Mouse (Mus musculus): ENCODE results near the gene Mkln1. TPM values are rescaled to one million over a fixed set of nuclear protein-coding genes. Genes with fewer than 3 reads are reported as not detected.
"Not testable (repeated sequence)": the region's sequence is repeated elsewhere in the genome, so short reads cannot be mapped to it uniquely, and the experiment has no call there.

Gene Mkln1
- polyA plus RNA-seq, 1 experiment from 2014 or later = 185 TPM

DNA sequence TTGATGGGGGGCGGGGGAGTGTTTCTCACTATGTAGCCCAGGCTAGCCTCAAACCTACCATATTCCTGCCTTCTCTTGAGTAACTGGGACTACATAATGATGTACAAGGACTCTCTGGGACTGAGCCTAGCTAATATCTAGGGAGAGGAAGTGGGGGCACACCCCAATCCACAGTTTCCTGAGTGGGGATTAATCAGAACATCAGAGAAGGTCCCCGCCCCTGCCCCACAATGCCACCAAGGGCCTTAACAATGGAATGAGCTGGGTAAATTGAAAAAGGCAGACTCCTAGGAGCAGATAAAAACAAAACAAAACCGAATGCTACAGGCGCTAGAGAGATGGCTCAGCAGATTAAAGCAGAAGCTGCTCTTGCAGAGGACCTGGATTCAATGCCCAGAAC, 138.7 kb downstream of the Mkln1 start:
- Histone ChIP-seq H3K27me3 (replicated peaks) (no peaks in the 10 kb centered on the region), H3K36me3 (no peaks in the 10 kb centered on the region), H3K9ac (no peak overlapping the region), H3K9me3 (no peaks in the 10 kb centered on the region), H3K4me2 (replicated peaks) (no peak overlapping the region), H3K27ac (no peak overlapping the region), H3K4me3 (no peak overlapping the region), H3K4me1 (no peaks in the 10 kb centered on the region)
- WGBS = 92% methylated on average over 4 of the region's 4 CpGs
- ATAC-seq (ENCODE audit: low FRiP score, low read depth) = no peak

DNA sequence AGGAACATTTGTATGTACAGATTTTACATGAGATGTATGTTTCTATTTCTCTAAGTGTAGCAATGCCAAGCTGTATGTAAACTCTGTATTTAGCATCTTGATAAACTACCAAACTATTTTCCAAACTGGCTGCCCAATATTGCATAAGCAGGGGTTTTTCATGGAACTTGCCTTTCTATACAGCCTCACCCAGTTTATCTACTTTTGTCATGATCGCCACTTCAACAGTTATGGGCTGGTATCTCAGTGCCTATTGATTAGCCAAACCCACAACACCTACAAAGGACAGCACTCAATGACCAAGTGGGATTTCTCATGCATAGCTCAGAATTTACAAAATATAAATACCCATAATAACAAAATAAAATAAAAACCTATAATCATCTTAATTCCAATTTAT, 139.6 kb downstream of the Mkln1 start:
- no peaks in the 10 kb centered on the region for H3K4me1 ChIP-seq

DNA sequence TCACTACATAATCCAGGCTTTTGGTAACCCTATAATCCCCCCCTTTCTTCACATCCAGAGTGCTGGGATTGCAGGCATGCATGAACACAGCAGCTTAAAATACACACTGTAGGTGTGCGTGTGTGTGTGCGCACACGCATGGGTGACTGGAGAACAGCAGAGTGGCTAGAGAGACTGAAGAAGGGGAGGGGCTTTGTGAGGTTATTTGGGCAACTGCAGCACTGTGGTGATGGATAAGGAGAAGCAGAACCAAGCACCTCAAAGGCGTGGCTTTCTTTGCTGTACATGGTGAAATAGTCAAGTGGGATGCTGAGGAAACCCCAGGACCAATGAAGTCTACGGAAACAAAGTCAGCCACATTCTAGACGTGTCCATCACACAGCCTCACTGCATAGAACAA, 141.5 kb downstream of the Mkln1 start:
- no peaks in the 10 kb centered on the region for H3K27me3 ChIP-seq (replicated peaks)
- no peak overlapping the region for H3K4me2 ChIP-seq (replicated peaks)
- H3K9ac ChIP-seq = no peak overlapping the region
- H3K4me1 ChIP-seq = no peaks in the 10 kb centered on the region
- WGBS = 94% methylated on average over 6 of the region's 6 CpGs
- H3K36me3 ChIP-seq = no peaks in the 10 kb centered on the region
- no peaks in the 10 kb centered on the region for H3K9me3 ChIP-seq
- H3K4me3 ChIP-seq = no peak overlapping the region
- no peak for ATAC-seq (ENCODE audit: low FRiP score, low read depth)
- no peak overlapping the region for H3K27ac ChIP-seq

More for the DNA sequence above, 139.6 kb downstream of the Mkln1 start:
- ATAC-seq (ENCODE audit: low FRiP score, low read depth) = no peak
- Histone ChIP-seq H3K9ac (no peak overlapping the region), H3K4me2 (replicated peaks) (no peak overlapping the region), H3K27me3 (replicated peaks) (no peaks in the 10 kb centered on the region), H3K36me3 (no peaks in the 10 kb centered on the region), H3K27ac (no peak overlapping the region), H3K4me3 (no peak overlapping the region), H3K9me3 (no peaks in the 10 kb centered on the region)
- WGBS = 97% methylated on average over 1 of the region's 1 CpGs

DNA sequence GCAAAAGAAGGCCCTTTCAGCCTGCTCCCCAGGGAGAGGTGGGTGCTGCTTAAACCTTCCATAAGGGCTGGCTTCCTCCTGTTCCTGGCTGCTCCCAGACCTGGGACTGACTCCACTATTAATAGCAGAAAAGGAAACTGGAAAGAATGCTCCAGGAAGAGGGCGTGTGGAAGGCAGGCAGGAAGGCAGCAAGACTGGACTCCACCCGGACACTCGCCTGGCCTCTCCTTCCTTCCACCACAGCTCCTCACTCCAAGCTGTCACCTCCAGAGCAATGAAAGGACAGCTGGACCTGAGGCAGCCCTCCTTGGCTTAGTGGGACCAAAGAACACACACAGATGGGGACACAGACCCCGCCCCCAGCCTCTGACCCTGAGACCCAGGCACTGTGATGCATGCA, 145.8 kb downstream of the Mkln1 start:
- H3K9ac ChIP-seq = no peak overlapping the region
- H3K27me3 ChIP-seq (replicated peaks) = no peaks in the 10 kb centered on the region
- H3K4me2 ChIP-seq (replicated peaks) = no peak overlapping the region
- no peak overlapping the region for H3K4me3 ChIP-seq
- ATAC-seq (ENCODE audit: low FRiP score, low read depth) = no peak
- no peaks in the 10 kb centered on the region for H3K9me3 ChIP-seq
- peaks cover 4% of the 10 kb centered on the region; the same call in 1 of the 2 replicates for H3K4me1 ChIP-seq
- no peak overlapping the region for H3K27ac ChIP-seq
- WGBS = 73% methylated on average over 4 of the region's 4 CpGs
- H3K36me3 ChIP-seq = no peaks in the 10 kb centered on the region

DNA sequence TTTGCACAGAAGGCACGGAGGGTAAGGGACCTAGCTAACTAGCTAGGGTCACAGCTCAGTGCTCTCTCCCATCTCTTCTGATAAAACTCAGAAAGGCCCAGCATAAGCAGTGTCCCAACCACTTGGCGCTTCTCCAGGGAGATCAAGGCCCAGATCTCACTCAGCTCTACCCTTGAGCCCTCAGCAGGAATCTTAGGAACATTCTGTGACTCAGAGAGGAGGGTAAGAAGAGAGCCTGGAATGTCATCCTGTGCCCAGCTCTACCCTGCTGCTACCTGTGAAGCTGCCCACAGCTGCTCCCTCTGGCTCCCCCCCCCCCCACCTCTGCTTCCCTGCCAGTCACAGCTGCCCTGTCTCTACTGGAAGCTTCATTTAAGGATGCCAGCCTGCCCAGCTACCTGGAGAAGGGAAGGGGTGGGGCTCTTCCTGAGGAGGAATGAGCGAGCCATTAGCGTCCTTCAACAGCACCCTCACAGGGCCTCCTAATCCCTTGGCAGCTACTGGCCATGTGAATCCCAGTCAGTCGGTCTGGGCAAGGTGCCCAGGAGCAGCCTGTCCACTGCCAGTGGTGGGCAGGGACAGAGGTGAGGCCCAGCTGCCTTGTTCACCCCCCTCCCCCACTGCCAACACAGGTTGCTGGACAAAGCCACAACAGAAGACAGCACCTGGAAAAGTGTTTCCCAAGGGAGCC, 151.0 kb downstream of the Mkln1 start:
- Histone ChIP-seq H3K4me3 (no peak overlapping the region), H3K36me3 (no peaks in the 10 kb centered on the region), H3K27me3 (replicated peaks) (no peaks in the 10 kb centered on the region), H3K4me1 (peaks cover 9% of the 10 kb centered on the region), H3K4me2 (replicated peaks) (no peak overlapping the region), H3K9me3 (no peaks in the 10 kb centered on the region), H3K27ac (no peak overlapping the region), H3K9ac (no peak overlapping the region)
- WGBS = 76% methylated on average over 5 of the region's 5 CpGs
- ATAC-seq (ENCODE audit: low FRiP score, low read depth) = 0 out of 2 replicates have a peak, but pooled peaks have one; percentile 25

DNA sequence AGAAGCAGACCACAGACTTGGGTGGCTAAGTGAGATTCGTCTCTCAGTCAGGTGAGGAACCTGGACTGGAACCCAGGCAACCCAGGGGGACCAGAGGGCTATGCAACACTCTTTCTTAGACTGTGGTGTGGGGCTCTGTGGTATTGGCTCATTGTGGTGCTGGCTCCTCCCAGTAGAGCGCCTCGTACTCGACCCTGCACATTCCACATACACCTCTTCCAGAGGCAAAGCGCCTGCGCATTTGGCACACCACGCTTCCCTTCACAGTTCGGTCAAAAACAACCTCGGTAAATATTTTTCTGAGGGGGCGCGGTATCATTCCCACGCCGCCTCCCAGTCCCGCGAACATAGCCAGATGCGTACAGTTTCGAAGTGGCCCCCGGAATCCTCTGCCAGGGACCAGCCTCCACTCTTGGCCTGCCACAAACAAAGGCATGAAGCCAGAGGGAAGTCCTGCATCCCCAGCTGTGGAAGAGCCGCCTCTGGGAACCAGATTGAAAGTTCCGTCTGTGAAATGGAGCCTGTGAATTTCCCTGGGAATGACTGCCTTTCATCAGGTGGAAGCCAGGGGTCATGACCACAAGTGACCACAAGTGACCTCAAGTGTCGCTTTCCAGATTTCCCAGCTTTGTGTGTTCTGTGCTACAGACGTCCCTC, 152.5 kb downstream of the Mkln1 start:
- H3K27me3 ChIP-seq (replicated peaks) = no peaks in the 10 kb centered on the region
- H3K4me3 ChIP-seq = no peak overlapping the region
- no peak overlapping the region for H3K4me2 ChIP-seq (replicated peaks)
- 79% methylated on average over 22 of the region's 22 CpGs for WGBS
- H3K4me1 ChIP-seq = peaks cover 9% of the 10 kb centered on the region
- no peak overlapping the region for H3K27ac ChIP-seq
- no peak overlapping the region for H3K9ac ChIP-seq
- H3K9me3 ChIP-seq = no peaks in the 10 kb centered on the region
- H3K36me3 ChIP-seq = no peaks in the 10 kb centered on the region
- no peak for ATAC-seq (ENCODE audit: low FRiP score, low read depth)

DNA sequence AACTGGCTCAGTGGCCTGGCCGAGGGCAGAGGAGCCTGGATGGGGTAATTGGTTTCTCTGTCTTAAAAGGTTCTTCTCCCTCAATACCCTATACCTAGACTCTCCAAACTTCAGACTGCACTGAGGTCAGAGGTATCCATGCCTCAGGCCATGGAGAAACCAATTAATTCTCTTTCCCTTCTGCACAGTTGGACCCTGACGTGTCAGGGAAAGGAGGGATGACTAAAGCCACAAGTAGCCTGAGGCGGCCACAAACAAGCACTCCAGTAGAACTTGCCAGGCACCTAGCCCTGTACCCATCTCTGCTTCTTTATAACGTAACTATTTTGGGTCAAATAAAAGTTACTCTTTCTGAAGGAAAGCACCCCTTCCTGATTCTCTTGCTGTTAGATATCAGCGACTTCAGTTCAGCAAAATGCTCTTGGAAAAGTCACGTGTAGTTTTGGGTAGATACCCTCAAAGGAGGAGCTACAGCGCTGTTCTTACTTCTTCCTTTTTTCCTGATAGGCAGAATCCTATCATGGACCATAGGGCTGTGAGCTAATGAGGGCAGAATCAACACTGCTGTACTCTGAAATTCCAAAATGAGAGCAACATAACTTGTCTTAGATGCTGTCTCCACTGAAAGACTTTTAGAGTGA, 158.0 kb downstream of the Mkln1 start:
- WGBS = 89% methylated on average over 7 of the region's 7 CpGs
- H3K4me1 ChIP-seq = peaks cover 20% of the 10 kb centered on the region
- no peak overlapping the region for H3K9ac ChIP-seq
- no peak overlapping the region for H3K4me2 ChIP-seq (replicated peaks)
- 0 out of 2 replicates have a peak, but pooled peaks cover 4% of the 10 kb centered on the region for H3K27me3 ChIP-seq (replicated peaks)
- ATAC-seq (ENCODE audit: low FRiP score, low read depth) = no peak
- no peaks in the 10 kb centered on the region for H3K9me3 ChIP-seq
- no peaks in the 10 kb centered on the region for H3K36me3 ChIP-seq
- H3K4me3 ChIP-seq = no peak overlapping the region
- H3K27ac ChIP-seq = no peak overlapping the region

DNA sequence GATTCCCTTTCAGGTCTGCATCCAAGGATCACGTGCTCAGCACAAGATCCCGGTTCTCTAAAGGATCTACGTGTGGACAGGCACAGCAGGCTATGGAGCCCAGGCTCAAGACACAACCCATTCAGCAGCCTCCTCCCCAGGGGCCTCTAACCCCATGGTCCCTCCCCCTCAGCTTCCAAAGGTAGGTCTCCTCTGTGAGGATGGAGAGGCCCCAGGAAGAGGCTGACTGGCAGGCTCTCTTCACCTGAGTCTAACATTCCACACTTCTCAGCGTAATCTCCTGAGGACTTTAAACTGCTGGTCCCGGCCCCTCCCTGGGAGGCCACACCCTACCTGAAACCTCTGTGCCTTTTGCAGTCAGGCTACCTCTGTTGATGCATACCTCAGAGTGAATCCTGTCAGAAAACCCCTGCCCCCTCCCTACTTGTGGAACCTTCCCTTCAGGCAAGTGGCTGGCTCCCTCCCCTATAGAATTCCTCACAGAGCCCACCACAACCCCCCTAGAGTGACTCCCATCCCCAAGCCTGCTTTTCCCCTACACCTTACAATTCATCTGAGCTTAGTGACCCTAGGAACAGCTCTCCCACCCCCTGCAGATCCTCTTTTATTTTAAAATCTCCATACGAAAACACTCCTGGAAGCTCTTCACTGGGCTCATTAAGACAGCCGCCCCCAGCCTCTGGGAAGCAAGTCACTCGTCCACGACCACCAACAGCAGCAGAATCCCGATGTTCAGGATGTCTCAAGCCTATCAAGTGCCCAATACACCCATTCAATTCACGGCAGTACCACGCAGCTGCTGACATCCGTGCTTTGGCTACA, 161.8 kb downstream of the Mkln1 start:
- H3K9ac ChIP-seq = no peak overlapping the region
- WGBS = 13% methylated on average over 13 of the region's 13 CpGs
- H3K9me3 ChIP-seq = no peaks in the 10 kb centered on the region
- H3K4me2 ChIP-seq (replicated peaks) = peak overlapping the region; percentile 94
- peaks cover 4% of the 10 kb centered on the region; the same call in 1 of the 2 replicates for H3K27me3 ChIP-seq (replicated peaks)
- peaks cover 33% of the 10 kb centered on the region for H3K4me1 ChIP-seq
- H3K27ac ChIP-seq = no peak overlapping the region
- no peaks in the 10 kb centered on the region for H3K36me3 ChIP-seq
- no peak for ATAC-seq (ENCODE audit: low FRiP score, low read depth)
- no peak overlapping the region for H3K4me3 ChIP-seq

DNA sequence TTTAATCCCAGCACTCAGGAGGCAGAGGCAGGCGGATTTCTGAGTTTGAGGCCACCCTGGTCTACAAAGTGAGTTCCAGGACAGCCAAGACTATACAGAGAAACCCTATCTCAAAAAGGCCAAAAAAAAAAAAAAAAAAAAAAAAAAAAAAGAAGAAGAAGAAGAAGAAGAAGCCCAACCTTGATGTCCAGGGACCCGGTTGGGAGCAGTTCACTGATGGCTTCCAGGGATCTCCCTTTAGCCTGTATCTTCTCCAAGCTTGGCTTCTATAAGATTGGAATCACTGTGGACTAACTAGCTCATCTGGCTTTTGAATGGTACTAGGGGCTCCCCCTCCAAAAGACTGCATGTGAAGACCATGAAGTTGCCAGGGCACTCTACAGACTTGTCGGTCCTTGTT, 163.4 kb downstream of the Mkln1 start:
- WGBS = 69% methylated on average over 3 of the region's 3 CpGs
- ATAC-seq (ENCODE audit: low FRiP score, low read depth); H3K36me3 ChIP-seq; H3K27me3 ChIP-seq (replicated peaks); H3K9me3 ChIP-seq; H3K9ac ChIP-seq; H3K27ac ChIP-seq: not testable (repeated sequence)
- peak overlapping the region; percentile 94 for H3K4me2 ChIP-seq (replicated peaks)
- peak overlapping the region; percentile 67 for H3K4me3 ChIP-seq
- H3K4me1 ChIP-seq = peaks cover 33% of the 10 kb centered on the region

DNA sequence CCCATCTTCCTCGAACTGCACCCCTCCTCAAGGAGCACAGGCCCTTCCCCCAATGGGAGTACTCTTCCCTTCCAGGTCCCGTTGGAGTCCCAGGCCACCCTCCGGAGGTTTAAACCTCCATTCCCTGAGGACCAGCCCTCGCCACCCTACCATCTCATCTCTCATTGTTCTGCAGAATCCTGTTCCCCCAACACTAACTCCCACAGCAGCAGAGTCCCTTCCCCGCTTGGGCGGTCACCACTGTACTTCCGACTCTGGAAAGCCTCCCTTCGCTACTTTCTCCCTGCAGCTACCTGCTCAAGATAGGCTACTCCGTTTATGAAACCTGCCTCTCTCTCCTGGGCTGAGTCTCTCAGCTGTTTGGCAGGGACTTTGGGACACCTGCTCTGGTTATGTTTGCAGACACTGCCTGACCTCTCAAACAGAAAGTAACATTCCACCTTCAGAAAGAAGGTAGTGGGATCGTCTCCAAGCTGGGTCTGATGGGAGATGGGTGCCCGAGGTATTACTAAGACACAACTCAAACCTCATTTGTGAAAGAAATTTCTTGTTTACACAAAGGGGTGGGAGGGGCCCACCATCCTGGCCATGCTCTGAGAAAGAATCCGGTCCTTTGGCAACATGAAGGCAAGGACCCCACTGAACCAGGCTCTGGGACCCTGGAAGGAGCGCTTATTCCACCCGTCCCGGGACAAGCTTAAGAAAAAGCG, 164.0 kb downstream of the Mkln1 start:
- ATAC-seq (ENCODE audit: low FRiP score, low read depth) = no peak
- WGBS = 5% methylated on average over 16 of the region's 16 CpGs
- Histone ChIP-seq H3K27ac (no peak overlapping the region), H3K4me1 (peaks cover 33% of the 10 kb centered on the region), H3K9me3 (no peaks in the 10 kb centered on the region), H3K4me2 (replicated peaks) (peak overlapping the region; percentile 94), H3K4me3 (peak overlapping the region; percentile 67), H3K9ac (peak overlapping the region; percentile 77), H3K36me3 (no peaks in the 10 kb centered on the region), H3K27me3 (replicated peaks) (peaks cover 4% of the 10 kb centered on the region; the same call in 1 of the 2 replicates)

DNA sequence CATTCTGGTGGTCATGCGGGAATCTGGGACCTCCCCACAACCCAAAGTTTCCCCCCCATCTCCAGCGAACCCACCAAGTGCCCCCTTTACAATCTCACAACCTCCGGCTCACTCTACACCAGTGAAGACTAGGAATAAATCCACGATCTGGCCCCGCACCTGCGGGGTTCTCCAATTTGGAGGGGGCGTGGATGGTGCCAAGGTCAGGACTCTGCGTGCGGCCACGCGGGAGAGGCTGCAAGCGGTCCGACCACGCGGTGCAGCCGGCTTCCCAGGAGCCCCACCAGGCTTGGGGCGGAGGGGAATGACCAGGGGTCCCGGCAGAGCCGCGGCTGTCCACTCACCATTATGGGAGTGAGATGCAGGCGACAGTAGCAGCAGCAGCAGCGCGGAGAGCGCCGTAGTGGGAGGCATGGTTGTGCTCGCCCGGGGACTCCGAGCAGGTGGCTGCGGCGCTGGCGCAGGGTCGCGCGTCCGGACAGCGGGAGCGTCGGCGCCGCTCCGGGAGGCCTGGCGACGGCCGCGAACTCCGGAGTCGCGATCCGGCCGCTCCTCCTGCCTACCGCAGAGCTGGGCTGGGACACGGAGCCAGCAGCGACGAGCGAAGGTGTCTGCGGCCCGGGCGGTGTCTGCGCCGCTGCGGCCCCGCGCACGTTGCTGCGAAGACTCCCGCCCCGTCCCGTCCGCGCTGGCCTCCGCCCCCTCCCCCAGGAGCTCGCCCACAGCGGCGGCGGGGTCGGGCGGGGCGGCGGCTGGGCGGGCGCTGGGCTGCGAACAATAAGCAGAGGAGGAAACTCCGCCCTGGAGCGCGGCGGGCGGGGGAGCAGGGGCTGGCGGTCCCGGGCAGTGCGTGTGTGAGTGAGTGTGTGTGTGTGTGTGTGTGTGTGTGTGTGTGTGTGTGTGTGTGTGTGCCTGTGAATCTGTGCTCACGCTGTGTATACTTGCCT, 165.0 kb downstream of the Mkln1 start, which contains the start of gene Podxl:
Gene Podxl, minus strand, starts transcription at position 747 of the 947 bp plus-strand sequence.
- Histone ChIP-seq H3K9me3 (no peaks in the 10 kb centered on the region), H3K27me3 (replicated peaks) (peaks cover 4% of the 10 kb centered on the region; the same call in 1 of the 2 replicates), H3K36me3 (no peaks in the 10 kb centered on the region), H3K4me1 (peaks cover 33% of the 10 kb centered on the region), H3K9ac (peak within 1 kb of the TSS; percentile 77), H3K27ac (no peak within 1 kb of the TSS), H3K4me3 (peak within 1 kb of the TSS; percentile 67), H3K4me2 (replicated peaks) (peak within 1 kb of the TSS; percentile 94)
- ATAC-seq (ENCODE audit: low FRiP score, low read depth) = peak; percentile 88
- WGBS = under 1% methylated on average over 87 of the region's 91 CpGs
